Mouse (Mus musculus) layer of hippocampus, adult 18-20 months (tissue): Measurements from ENCODE around the gene Chac1. TPM values are rescaled to one million over a fixed set of nuclear protein-coding genes. Genes with fewer than 3 reads are reported as not detected.

Experiments
- DNase-seq, 2 experiments: peaks; one replicate each; pipeline ENCODE4 v3.0.0; 2022; ENCODE audit warnings: low spot score in 2 of 2
- long read RNA-seq: library from polyadenylated mRNA; stranded (forward); transcript quantifications from one replicate; pipeline ENCODE4 v2.0.0, GENCODE M21; 2021
- total RNA-seq, 2 experiments: library from RNA; stranded (reverse); gene quantifications; 2 replicates each; pipeline ENCODE4 v1.2.3; 2021

The Chac1 gene
- 1 to 10 TPM; 6.6 TPM for total RNA-seq
- long read RNA-seq, partial matches to known transcripts = 1 of 4 reads
- long read RNA-seq, other reads (novel, unspliced or antisense) = 0 of 4 reads

DNA sequence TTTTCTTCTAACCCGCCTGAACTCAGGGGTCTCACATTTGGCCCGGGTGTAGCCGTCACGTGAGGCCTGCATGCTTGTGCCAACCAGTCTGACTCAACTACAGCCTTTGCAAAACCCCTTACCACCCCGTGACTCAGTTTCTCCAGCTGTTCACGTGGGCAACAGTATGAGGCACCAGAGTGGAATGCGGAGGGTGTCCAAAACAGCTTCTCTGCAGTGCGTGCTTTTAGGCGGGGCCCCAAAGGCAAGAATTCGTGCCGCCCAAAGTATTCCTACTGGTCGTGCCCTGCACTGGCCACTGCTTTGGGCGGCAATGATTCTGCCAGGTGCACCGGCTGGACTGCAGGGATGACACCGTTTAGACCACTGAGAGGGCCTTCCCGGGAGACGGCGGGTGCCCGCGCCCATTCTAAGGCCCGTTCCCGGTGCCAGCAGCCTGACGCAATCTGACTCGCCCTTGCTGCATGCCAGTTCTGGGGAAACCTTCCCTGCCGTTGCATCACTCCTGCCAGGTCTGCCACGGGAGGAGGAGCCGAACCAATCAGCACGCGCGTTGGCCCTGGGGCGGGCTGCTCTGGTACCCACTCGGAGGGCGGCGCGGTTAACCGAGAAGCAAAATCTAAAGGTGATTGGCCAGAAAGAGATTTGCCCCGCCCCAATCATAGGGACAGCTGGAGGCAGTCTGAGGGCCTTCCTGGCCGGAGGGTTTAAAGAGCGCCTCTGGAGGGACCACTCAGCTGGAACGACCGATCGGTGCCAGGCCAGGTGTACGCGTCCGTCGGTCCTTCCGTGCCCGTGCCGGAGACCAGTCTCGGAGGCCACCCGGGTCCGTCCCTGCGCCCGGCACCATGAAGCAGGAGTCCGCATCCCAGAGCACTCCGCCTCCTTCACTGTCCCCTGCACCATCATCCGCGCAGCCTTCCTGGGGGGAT, at the start of gene Chac1:
Gene Chac1, plus strand, starts transcription at position 675 of the 932 bp plus-strand sequence.
- DNase-seq = peak; percentile 94 to 96

DNA sequence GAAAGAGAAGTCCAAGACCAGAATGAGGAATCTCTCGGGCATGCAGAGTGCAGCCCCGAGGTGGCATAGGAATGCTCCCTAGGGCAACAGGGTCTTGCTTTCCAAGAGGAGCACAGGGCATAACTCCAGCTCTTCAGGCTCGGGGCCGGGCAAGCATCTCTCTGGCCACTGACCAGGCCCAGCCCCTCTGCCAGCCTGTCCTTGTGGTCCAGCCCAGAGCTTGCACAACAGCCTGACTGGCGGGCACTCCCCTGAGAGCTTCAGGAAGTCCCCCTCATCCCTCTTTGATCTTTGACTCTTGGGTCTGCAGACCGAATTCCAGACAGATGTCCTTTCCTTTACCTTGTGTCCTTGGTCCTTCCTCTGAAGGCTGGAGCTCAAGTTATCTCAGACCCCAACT, 48.2 kb upstream of the Chac1 start:
- DNase-seq = no peak

DNA sequence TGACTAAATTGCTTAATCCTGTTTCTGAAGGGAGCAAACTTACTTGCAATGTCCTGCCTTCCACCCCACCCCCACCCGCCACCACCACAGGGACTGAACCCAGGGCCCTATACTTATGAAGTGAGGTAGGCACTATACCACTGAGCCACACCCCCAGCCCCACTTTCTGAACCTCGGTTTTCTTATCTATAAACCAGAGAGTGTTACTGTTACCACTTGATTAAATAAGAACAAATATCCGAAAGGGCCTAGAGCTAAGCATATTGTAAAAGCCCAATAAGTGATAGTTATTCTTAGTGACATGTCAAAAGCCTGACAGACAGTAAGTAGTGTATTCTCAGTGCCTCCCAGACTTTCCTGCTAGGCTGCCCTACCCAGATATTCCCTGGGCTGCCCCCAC, 46.6 kb upstream of the Chac1 start:
- no peak for DNase-seq

DNA sequence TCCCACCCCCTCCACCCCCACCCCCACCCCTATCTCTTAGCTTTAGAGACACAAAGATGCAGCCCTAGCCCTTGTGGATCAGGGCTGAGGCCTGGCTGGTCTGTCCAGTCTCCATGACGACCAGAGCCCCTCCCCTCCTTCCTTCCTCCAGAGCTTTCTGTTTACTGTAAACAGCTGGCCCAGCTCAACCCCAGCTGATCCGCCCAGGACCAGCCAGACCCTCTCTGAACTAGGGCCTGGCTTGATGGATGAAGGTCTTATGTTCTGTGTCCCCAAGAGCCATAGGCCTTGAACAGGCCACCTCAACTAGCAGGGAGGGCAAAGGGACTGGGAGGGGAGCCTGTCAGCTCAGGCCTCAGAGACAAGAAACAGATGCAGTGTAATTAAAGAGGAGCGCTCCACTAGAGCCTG, 46.2 kb upstream of the Chac1 start:
- DNase-seq = no peak

DNA sequence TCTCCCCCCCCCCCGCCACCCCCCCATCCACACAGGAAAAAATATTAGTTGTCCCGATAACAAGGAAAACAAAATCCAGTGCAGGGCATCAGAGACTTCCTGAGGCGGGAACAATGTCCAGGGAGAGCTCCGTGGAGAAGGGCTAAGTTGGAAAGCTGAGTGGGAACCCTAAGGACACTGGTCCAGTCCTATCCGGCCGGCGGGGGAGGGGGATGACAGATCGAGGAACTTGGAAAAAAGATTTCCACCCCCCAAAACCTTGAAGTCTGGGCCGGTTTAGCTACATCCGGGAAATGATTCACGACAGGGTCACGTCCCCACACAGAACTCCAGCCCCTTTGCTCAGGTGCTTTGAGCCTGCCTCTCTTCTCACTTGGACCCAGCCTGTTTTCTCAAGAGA, 39.5 kb upstream of the Chac1 start:
- DNase-seq = no peak

DNA sequence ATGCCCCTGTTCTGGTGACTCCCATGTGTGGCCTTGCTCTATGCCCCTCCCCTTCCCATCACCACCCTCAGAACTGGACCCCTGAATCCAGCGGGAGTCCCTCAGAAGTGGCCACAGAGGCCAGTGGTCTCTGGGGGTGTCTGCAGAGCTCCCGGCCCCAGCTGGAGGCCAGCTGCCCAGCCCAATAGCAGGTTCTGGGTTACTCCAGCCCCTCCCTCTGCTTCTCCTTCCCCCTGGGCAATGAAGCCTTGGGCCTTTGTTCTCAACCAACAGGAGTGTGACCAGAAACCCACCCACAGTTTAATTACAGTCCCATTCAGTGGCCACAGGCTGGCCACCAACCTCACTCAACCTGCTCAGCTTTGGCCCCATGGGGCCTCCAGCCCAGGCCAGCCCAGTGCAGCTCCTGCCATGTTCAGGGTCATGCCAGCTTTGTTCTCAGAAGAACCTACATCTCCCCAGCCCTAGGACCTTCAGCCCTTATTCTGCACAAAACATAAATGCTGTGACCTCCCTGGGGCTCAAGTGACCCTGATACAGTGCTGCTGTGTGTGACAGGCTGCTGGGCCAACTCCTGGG, 38.6 kb upstream of the Chac1 start:
- no peak for DNase-seq

DNA sequence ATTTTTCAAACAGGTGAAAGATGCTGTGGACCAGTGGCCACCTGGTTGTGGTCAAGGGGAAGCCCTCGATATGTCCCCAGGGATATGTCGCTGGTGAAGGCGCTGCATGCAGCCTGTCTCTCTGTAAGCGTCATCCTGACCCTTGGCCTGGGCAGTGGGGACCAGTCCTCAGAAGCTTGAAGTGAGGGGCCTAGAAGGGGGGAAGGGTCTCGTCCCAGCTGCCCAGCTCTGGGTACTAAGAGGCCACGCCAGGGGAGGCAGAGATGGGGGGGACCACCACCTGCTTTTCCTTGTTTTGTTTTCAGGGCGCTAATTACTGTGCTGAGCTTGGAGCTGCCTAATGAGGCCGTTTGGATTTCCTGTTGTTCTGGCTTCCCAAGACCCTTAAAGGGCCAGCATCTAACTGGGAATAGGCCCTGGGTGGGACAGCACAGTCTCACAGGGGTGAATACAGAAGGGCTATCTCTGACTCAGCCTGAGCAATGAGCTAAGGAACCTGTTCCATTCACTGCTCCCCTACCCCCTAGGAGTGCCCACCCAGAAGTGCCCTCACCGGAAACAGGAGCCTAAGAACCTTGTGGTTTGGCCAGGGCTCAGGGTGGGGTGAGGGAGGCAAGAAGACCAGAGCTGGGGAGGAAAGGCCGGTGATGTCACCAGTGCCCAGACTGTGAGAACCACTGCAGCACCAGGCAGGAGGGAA, 37.1 kb upstream of the Chac1 start:
- no peak for DNase-seq

DNA sequence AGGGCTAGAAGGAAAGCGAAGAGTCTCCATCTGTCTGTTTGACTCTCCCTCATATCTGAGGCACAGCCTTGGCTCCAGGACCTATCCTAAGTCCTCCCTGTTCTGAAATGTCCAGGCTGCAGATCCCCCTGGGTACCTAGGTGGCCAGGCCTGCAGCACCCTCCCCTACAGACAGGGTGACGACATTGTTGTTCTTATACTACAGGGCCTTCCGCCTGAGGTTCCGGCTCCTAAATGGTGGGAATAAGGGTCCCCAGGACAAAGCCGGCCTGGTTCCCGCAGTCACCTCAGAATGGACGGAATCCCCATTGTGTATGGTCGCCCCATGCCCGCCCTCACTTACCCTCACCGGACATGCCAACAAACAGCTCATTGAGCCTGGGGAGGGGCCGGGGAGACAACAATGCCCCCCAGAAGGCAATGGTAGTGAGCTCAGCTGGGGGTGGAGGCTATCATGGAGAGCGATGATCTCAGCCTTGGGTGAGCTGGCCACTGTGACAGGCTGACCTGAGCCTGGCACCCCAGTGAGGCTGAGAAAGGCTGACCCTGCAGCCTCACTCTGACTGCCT, 36.2 kb upstream of the Chac1 start:
- no peak for DNase-seq

DNA sequence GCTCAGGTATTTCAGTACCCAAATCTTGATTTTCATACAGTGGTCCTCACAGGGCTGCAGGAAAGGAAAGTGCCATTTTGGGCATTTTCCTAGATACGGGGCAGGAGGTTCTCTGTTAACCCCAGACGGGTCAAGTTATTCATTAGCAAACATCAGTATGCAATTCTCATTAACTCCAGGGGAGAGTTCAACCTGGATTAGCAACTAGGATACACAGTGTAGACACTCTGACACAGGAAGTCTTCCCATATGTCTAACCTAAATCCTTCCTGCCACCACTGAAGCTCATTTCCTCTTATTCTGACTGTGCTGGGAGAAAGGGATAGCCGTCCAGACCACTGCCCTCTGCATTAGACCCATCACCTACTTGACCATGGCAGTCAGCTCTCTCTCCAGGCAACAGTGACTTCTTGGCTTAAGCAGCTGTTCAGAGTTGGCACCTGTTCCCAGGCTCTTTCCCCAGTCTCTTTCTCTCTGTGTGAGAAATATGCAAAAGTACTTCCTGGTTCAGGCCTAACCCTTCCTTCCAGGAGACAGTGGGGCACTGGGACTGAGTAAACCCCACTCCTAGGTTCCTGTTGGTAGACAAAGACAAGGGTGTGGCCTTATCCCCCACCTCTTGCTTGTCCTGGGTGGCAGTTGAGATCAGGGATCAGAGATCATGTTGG, 32.9 kb upstream of the Chac1 start:
- no peak for DNase-seq

DNA sequence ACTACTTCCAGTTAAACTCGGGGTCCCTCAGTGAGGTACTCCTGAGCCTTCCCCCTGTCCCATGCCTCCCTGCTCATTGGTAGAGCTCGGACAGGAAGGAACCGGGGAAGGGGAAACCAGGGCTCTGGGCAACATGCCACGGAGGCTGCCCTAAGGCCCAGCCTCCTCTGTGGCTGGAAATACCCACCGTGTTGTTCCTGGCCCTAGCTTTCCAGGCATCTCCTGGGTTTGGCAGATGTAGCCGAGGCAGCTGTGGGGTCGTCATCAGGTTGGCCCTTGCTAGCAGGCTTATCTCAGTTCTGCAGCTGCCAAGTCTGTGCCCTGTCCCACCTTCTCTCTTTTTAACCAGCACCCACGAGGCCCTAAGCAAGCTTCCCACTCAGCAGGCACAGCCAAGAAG, 30.5 kb upstream of the Chac1 start:
- DNase-seq = no peak

DNA sequence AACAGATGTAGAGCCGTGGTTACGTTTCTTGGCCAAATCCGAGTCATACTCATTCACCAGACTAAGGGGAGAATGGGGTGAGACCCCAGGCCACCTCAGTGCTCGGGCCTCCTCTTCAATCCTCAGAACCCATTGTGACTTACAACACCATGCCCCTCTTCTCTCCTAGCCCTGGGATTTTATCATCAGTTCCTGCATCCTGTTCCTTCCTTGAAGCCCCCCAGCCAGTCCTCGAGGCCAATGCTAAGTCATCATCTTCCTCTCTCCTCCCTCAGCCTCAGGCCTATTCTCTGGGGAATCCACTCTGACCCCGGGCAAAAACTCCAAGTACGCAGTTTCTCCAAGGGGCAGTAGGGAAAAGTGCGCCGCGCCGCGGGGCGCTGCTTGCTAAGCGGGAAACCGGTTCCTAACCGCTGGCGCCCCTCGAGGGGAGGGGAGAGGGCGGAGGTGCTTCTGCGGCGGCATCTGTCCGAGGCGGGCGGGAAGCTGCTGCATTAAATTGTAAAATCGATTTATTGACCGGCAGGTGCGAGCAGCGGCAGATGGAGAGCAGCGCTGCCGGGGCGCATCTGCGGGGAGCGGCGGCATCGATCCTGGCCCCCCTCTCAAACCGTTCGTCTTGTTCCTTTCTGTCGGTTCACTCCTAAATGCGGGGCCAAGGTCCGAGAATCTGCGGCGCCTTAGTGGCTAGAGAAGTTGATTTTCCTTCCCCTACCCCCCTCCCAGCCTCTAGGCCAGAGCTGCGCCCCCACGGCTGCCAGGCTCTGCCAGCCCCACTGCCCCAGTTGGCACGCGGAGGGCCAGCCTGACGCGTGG, 29.1 kb upstream of the Chac1 start:
- DNase-seq = no peak

DNA sequence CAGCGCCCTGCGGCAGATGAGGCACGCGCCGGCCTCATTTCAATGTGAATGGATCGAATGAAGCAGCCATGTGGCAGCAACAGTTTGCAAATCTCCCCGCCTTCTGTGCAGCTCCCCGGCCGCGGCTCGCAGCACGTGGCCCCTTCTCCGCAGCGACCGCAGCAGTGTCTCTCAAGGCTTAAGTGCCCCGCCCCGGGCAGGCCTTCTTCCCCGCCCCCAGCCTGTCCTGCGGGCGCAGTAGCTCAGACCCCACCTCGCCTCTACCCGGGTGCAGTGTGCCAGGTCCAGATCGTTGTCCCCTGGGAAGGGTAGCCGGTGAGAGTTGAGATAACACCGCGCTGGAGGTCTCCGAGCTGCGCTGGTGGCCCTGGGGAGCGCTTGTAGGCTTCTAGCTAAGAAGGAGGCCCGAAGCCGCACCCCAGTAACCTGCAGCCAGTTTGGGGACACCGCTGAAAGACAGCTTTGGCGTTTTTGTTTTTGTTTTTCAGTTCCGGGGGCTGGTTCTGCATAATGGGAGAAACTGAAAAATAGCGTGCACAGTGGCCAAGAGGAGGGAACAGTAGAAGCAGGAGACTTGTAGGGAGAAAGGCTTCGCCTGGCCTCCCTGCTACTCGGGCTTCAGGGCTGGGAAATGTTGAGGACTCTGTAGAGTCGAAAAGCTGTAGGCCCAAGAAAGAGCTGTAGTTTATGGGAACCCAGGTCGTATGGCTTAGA, 28.3 kb upstream of the Chac1 start:
- peak; percentile 39 to 75 for DNase-seq

DNA sequence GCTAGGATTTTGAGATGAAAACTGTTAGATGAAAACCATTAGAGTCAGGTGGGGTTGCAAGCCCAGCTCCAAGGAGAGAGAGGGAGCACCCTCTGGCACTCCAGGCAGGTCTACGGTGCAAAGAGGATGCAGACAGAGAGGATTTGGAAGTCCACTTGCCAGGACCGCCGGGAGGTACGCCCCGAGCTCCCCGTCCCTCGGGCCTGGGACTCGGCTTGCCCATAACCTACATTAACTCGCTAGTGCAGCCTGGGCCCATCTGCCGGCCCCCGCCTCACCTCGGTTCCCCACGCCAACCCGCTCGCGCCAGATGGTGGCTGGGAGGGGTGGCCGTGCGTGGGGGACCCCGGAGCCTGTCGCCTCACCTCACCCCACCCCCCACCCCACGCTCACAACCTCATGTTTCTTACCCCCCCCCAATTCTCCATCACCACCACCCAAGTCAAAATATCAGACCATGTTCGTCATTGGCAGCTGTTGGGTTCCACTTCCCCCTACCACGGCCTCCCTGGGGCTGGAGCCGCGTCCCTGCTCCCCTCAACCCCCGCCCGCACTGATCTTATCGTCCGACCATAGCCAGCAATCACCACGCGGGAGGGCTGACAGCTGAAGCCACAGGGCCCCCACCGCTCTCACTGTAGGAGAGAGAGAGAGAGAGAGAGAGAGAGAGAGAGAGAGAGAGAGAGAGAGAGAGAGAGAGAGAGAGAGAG, 27.0 kb upstream of the Chac1 start:
- no peak for DNase-seq

DNA sequence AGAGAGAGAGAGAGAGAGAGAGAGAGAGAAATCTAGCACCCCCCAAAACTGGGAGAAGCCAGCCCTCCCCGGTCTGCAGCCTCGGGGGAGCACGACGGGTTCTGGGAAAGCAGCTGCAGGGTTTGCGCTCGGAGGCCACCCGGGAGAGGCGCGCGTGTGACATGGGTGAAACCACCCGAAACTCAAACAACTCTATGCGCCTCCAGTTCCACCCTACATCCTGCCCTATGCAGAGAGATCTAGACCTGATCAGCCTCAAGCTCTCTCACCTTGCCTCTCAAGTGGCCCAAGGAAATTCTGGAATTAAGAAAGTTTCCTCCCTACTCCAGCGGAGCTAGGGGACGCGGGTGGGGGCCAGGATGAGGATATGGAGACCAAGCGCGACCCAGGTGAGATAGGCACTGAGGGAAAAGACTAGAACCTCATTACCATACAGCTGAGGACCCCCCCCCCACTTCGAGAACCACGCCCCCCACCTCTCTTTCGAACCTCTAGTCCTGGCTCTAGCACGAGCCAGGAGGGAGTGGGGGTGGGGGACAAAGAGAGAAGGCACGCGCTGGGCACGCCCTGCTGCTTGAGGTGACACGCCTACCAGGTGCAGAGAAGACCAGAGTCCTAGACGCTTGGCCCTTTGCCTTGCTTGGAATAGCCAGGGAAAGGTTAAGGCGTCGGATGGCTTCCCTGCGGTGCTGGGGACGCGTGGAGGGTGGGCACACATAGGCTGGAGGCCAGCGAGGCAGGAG, 26.3 kb upstream of the Chac1 start:
- DNase-seq = no peak

DNA sequence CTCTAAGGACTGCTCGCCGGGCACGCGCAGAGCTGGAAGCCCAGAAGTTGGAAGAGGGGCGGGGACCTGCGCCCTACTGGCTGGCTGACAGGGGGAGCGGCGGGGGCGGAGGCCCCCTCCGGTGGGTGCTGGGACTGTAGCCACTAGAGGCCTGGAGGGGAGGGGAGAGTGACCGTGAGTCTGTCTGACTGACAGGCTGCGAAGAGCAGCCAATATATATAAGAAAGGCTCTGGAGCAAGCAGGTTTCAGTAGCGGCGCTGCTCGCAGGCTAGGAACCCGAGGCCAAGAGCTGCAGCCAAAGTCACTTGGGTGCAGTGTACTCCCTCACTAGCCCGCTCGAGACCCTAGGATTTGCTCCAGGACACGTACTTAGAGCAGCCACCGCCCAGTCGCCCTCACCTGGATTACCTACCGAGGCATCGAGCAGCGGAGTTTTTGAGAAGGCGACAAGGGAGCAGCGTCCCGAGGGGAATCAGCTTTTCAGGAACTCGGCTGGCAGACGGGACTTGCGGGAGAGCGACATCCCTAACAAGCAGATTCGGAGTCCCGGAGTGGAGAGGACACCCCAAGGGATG, 25.4 kb upstream of the Chac1 start, which contains the start of gene Dll4:
Gene Dll4, plus strand, starts transcription at position 217 of the 576 bp plus-strand sequence.
- no peak for DNase-seq

DNA sequence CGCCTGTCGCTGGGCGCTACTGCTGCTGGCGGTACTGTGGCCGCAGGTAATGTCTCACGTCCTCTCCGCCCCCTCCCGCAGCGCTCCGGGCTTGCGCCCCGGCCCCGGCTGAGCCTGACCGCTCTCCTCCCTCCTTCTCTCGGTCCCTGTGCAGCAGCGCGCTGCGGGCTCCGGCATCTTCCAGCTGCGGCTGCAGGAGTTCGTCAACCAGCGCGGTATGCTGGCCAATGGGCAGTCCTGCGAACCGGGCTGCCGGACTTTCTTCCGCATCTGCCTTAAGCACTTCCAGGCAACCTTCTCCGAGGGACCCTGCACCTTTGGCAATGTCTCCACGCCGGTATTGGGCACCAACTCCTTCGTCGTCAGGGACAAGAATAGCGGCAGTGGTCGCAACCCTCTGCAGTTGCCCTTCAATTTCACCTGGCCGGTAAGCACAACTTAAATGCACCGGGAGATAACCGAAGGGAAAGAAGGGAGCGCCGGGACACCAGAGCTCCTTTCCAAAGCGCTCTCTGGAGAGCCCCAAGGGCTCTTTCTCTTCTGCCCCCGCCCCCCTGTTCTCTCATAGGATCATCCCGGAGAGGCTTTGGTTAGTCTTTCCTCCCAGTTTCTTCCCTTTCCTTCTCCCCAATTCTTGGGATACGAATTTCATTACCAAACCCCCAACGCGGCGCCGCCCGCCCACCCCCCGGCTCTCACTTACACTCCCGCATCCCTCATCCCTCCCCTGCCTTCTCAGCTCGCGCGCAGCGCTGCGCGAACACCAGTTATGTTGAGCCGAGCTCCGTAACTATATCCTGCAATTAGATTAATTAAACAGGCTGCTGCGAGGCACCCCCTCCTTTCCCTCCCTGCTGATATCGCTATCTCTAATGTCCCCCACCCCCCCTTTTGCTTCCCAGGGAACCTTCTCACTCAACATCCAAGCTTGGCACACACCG, 24.6 kb upstream of the Chac1 start:
- no peak for DNase-seq

DNA sequence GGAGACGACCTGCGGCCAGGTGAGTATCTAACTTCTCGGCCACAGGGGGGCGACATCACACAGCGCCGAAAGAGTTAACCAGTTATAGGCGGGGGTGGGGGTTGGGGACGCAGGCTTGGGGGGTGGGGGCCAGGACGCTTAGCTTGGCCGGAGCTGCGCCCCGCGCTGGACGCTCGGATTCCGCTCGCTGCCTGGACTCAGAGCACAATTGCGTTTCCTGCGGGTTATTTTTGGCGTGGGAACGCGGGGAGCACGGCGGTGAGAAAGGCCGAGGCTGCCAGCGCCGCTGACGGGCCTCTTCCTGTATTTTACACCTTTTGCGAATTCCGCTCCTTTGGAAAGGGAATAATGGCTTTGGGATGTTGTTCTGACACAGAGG, 23.9 kb upstream of the Chac1 start:
- DNase-seq = no peak
